Mouse (Mus musculus) spleen, embryonic (tissue): ENCODE measurements around the gene Ccdc96.

Experiments used
- CTCF ChIA-PET: fragments of 350-600 bp; sonication (Branson Sonifier 250); formaldehyde crosslinking; loops from one replicate; lab custom pipeline; 2022; lab: Charles Lee

Gene Ccdc96

GRCm38 (mm10) chr5:36472876-36473655 is 11.3 kb upstream of the Ccdc96 start:
- CTCF ChIA-PET: interaction anchor here (0.8 to 1.6 kb wide), 2 partner anchors 11 to 125 kb away, joined by 3 to 7 read pairs; partner anchors contain the start of genes Ccdc96 and Tada2b

- CTCF ChIA-PET: interaction anchor here (0.8 to 1.6 kb wide), 2 partner anchors 10 to 110 kb away, joined by 5 to 7 read pairs; partner anchors contain the start of genes Ccdc96 and Tada2b
These were observed 10.1 kb upstream of the Ccdc96 start for GRCm38 (mm10) chr5:36474283-36474682.

GRCm38 (mm10) chr5:36477486-36477885 is 6.9 kb upstream of the Ccdc96 start:
- CTCF ChIA-PET: interaction anchor here (0.6 to 1.3 kb wide), 3 partner anchors 9 to 265 kb away, joined by 3 to 5 read pairs (median 3); partner anchors contain the start of gene Grpel1

GRCm38 (mm10) chr5:36478540-36479420 is 5.6 kb upstream of the Ccdc96 start:
- CTCF ChIA-PET: interaction anchor here (0.6 to 2.3 kb wide), 4 partner anchors 11 to 375 kb away, joined by 3 to 6 read pairs (median 4); partner anchors contain the start of gene Grpel1

- CTCF ChIA-PET: interaction anchor here (0.5 to 2.3 kb wide), 2 partner anchors 10 to 588 kb away, joined by 3 to 6 read pairs; no protein-coding TSS in a partner anchor
These were observed 4.7 kb upstream of the Ccdc96 start for GRCm38 (mm10) chr5:36479735-36480134.

- CTCF ChIA-PET: interaction anchor here (0.5 to 2.3 kb wide), 2 partner anchors 9 to 37 kb away, joined by 4 to 6 read pairs; no protein-coding TSS in a partner anchor
These were observed 4.0 kb upstream of the Ccdc96 start for GRCm38 (mm10) chr5:36480398-36480797.

GRCm38 (mm10) chr5:36481114-36481513 is 3.3 kb upstream of the Ccdc96 start:
- CTCF ChIA-PET: interaction anchor here (0.5 to 2.3 kb wide), 2 partner anchors 9 to 36 kb away, joined by 4 to 6 read pairs; no protein-coding TSS in a partner anchor

- CTCF ChIA-PET: interaction anchor here (0.7 to 1.9 kb wide), 3 partner anchors 9 to 20 kb away, joined by 3 to 7 read pairs (median 3); no protein-coding TSS in a partner anchor
These were observed 936 bp upstream of the Ccdc96 start for GRCm38 (mm10) chr5:36483203-36484101.

GRCm38 (mm10) chr5:36485306-36485705 is 918 bp downstream of the Ccdc96 start:
- CTCF ChIA-PET: interaction anchor here (0.6 kb wide), 1 partner anchor 77 kb away, joined by 8 read pairs; no protein-coding TSS in a partner anchor

GRCm38 (mm10) chr5:36489225-36489624 is 4.8 kb downstream of the Ccdc96 start:
- CTCF ChIA-PET: interaction anchor here (0.7 to 2.1 kb wide), 3 partner anchors 9 to 309 kb away, joined by 3 to 6 read pairs (median 4); no protein-coding TSS in a partner anchor

GRCm38 (mm10) chr5:36493919-36494318 is 9.5 kb downstream of the Ccdc96 start:
- CTCF ChIA-PET: interaction anchor here (0.7 kb wide), 1 partner anchor 15 kb away, joined by 3 read pairs; no protein-coding TSS in a partner anchor

- CTCF ChIA-PET: no interaction called here
These were observed 10.3 kb downstream of the Ccdc96 start for GRCm38 (mm10) chr5:36494709-36495108.

- CTCF ChIA-PET: no interaction called here
These were observed 20.8 kb downstream of the Ccdc96 start for GRCm38 (mm10) chr5:36505235-36505634.

GRCm38 (mm10) chr5:36505643-36506042 is 21.3 kb downstream of the Ccdc96 start:
- CTCF ChIA-PET: no interaction called here

- CTCF ChIA-PET: no interaction called here
These were observed 24.0 kb downstream of the Ccdc96 start for GRCm38 (mm10) chr5:36508351-36508750.

GRCm38 (mm10) chr5:36510956-36511355 is 26.6 kb downstream of the Ccdc96 start:
- CTCF ChIA-PET: no interaction called here

- CTCF ChIA-PET: no interaction called here
These were observed 30.7 kb downstream of the Ccdc96 start for GRCm38 (mm10) chr5:36515126-36515525.

GRCm38 (mm10) chr5:36515558-36515957 is 31.2 kb downstream of the Ccdc96 start:
- CTCF ChIA-PET: no interaction called here

- CTCF ChIA-PET: interaction anchor here (0.8 kb wide), 1 partner anchor 37 kb away, joined by 4 read pairs; no protein-coding TSS in a partner anchor
These were observed 33.2 kb downstream of the Ccdc96 start for GRCm38 (mm10) chr5:36517596-36517995.

- CTCF ChIA-PET: interaction anchor here (0.6 kb wide), 3 partner anchors 61 to 800 kb away, joined by 3 to 14 read pairs (median 5); no protein-coding TSS in a partner anchor
These were observed 35.4 kb downstream of the Ccdc96 start for GRCm38 (mm10) chr5:36519751-36520150.
